Mouse (Mus musculus): ENCODE measurements at regions not wholly inside any gene's neighbourhood (a gene's known extent, or its start where the extent isn't known, plus 50 kb on each side); places are given as distances from the start of the nearest gene placed in this dataset.

GRCm38 (mm10) chr8:90654786-90655185 is 162.4 kb downstream of the Gm19935 start:
- TF ChIP-seq CTCF (IDR thresholded peaks at IDR 0.05; ENCODE audit: borderline replicate concordance, insufficient read depth, low read length) = no peak
- no peak for TF ChIP-seq POLR2A (IDR thresholded peaks at IDR 0.05; ENCODE audit: low read depth, low read length)
- H3K4me1 ChIP-seq (ENCODE audit: control insufficient read depth, insufficient read depth, low read length) = no peaks in the 10 kb centered on the region
- H3K4me3 ChIP-seq (ENCODE audit: insufficient read depth, low read length) = no peak overlapping the region
- no peak overlapping the region for H3K27ac ChIP-seq (ENCODE audit: insufficient read depth, low read length)

GRCm38 (mm10) chr8:90642392-90642791 is 174.8 kb downstream of the Gm19935 start:
- Histone ChIP-seq H3K4me3 (ENCODE audit: insufficient read depth, low read length) (no peak overlapping the region), H3K27ac (ENCODE audit: insufficient read depth, low read length) (no peak overlapping the region), H3K4me1 (ENCODE audit: control insufficient read depth, insufficient read depth, low read length) (no peaks in the 10 kb centered on the region)
- no peak for TF ChIP-seq POLR2A (IDR thresholded peaks at IDR 0.05; ENCODE audit: low read depth, low read length)
- no peak for TF ChIP-seq CTCF (IDR thresholded peaks at IDR 0.05; ENCODE audit: borderline replicate concordance, insufficient read depth, low read length)

- no peak for TF ChIP-seq CTCF (IDR thresholded peaks at IDR 0.05; ENCODE audit: borderline replicate concordance, insufficient read depth, low read length)
- TF ChIP-seq POLR2A (IDR thresholded peaks at IDR 0.05; ENCODE audit: low read depth, low read length) = no peak
- no peak overlapping the region for H3K4me3 ChIP-seq (ENCODE audit: insufficient read depth, low read length)
- H3K4me1 ChIP-seq (ENCODE audit: control insufficient read depth, insufficient read depth, low read length) = no peaks in the 10 kb centered on the region
- H3K27ac ChIP-seq (ENCODE audit: insufficient read depth, low read length) = no peak overlapping the region
These were observed 180.4 kb downstream of the Gm19935 start for GRCm38 (mm10) chr8:90636770-90637169.

- Histone ChIP-seq H3K4me1 (ENCODE audit: control insufficient read depth, insufficient read depth, low read length) (no peaks in the 10 kb centered on the region), H3K27ac (ENCODE audit: insufficient read depth, low read length) (no peak overlapping the region)
- TF ChIP-seq CTCF (IDR thresholded peaks at IDR 0.05; ENCODE audit: borderline replicate concordance, insufficient read depth, low read length) = no peak
- no peak for TF ChIP-seq POLR2A (IDR thresholded peaks at IDR 0.05; ENCODE audit: low read depth, low read length)
These were observed 181.3 kb downstream of the Gm19935 start for GRCm38 (mm10) chr8:90635766-90636492.

GRCm38 (mm10) chr8:90630796-90631195 is 186.4 kb downstream of the Gm19935 start:
- no peak overlapping the region for H3K4me3 ChIP-seq (ENCODE audit: insufficient read depth, low read length)
- no peak for TF ChIP-seq POLR2A (IDR thresholded peaks at IDR 0.05; ENCODE audit: low read depth, low read length)
- no peak for TF ChIP-seq CTCF (IDR thresholded peaks at IDR 0.05; ENCODE audit: borderline replicate concordance, insufficient read depth, low read length)

More at GRCm38 (mm10) chr8:90635766-90636492, 181.3 kb downstream of the Gm19935 start:
- H3K4me3 ChIP-seq (ENCODE audit: insufficient read depth, low read length) = no peak overlapping the region

GRCm38 (mm10) chr8:90608410-90608809 is 208.8 kb downstream of the Gm19935 start:
- TF ChIP-seq CTCF (IDR thresholded peaks at IDR 0.05; ENCODE audit: borderline replicate concordance, insufficient read depth, low read length) (no peak), POLR2A (IDR thresholded peaks at IDR 0.05; ENCODE audit: low read depth, low read length) (no peak)
- H3K4me3 ChIP-seq (ENCODE audit: insufficient read depth, low read length) = no peak overlapping the region
- no peak overlapping the region for H3K27ac ChIP-seq (ENCODE audit: insufficient read depth, low read length)
- no peaks in the 10 kb centered on the region for H3K4me1 ChIP-seq (ENCODE audit: control insufficient read depth, insufficient read depth, low read length)

More at GRCm38 (mm10) chr8:90630796-90631195, 186.4 kb downstream of the Gm19935 start:
- H3K27ac ChIP-seq (ENCODE audit: insufficient read depth, low read length) = no peak overlapping the region
- no peaks in the 10 kb centered on the region for H3K4me1 ChIP-seq (ENCODE audit: control insufficient read depth, insufficient read depth, low read length)

GRCm38 (mm10) chr8:90600946-90601695 is 216.1 kb downstream of the Gm19935 start:
- H3K27ac ChIP-seq (ENCODE audit: insufficient read depth, low read length) = no peak overlapping the region
- no peak overlapping the region for H3K4me3 ChIP-seq (ENCODE audit: insufficient read depth, low read length)
- TF ChIP-seq POLR2A (IDR thresholded peaks at IDR 0.05; ENCODE audit: low read depth, low read length) = no peak
- TF ChIP-seq CTCF (IDR thresholded peaks at IDR 0.05; ENCODE audit: borderline replicate concordance, insufficient read depth, low read length) = no peak
- H3K4me1 ChIP-seq (ENCODE audit: control insufficient read depth, insufficient read depth, low read length) = no peaks in the 10 kb centered on the region

- Histone ChIP-seq H3K4me3 (ENCODE audit: insufficient read depth, low read length) (no peak overlapping the region), H3K27ac (ENCODE audit: insufficient read depth, low read length) (no peak overlapping the region), H3K4me1 (ENCODE audit: control insufficient read depth, insufficient read depth, low read length) (no peaks in the 10 kb centered on the region)
- no peak for TF ChIP-seq POLR2A (IDR thresholded peaks at IDR 0.05; ENCODE audit: low read depth, low read length)
- TF ChIP-seq CTCF (IDR thresholded peaks at IDR 0.05; ENCODE audit: borderline replicate concordance, insufficient read depth, low read length) = no peak
These were observed 219.8 kb downstream of the Gm19935 start for GRCm38 (mm10) chr8:90597376-90597775.

GRCm38 (mm10) chr8:90579426-90579825 is 231.3 kb upstream of the Tox3 start:
- Histone ChIP-seq H3K27ac (ENCODE audit: insufficient read depth, low read length) (no peak overlapping the region), H3K4me3 (ENCODE audit: insufficient read depth, low read length) (no peak overlapping the region), H3K4me1 (ENCODE audit: control insufficient read depth, insufficient read depth, low read length) (no peaks in the 10 kb centered on the region)
- no peak for TF ChIP-seq POLR2A (IDR thresholded peaks at IDR 0.05; ENCODE audit: low read depth, low read length)
- no peak for TF ChIP-seq CTCF (IDR thresholded peaks at IDR 0.05; ENCODE audit: borderline replicate concordance, insufficient read depth, low read length)

GRCm38 (mm10) chr8:90576976-90577375 is 228.8 kb upstream of the Tox3 start:
- no peak overlapping the region for H3K27ac ChIP-seq (ENCODE audit: insufficient read depth, low read length)
- no peaks in the 10 kb centered on the region for H3K4me1 ChIP-seq (ENCODE audit: control insufficient read depth, insufficient read depth, low read length)
- H3K4me3 ChIP-seq (ENCODE audit: insufficient read depth, low read length) = no peak overlapping the region
- TF ChIP-seq POLR2A (IDR thresholded peaks at IDR 0.05; ENCODE audit: low read depth, low read length) (no peak), CTCF (IDR thresholded peaks at IDR 0.05; ENCODE audit: borderline replicate concordance, insufficient read depth, low read length) (no peak)

Measured in embryonic fibroblast, embryonic 13.5 days (primary cell).